Mouse (Mus musculus) cerebellum, postnatal 10 days (tissue): Measurements from ENCODE around the gene Nono.

ENCODE experiments used
- DNase-seq, 2 experiments: peaks; one replicate each; pipeline ENCODE4 v3.0.0; 2021; ENCODE audit warnings: mixed read lengths in 2 of 2

Nono gene

DNA sequence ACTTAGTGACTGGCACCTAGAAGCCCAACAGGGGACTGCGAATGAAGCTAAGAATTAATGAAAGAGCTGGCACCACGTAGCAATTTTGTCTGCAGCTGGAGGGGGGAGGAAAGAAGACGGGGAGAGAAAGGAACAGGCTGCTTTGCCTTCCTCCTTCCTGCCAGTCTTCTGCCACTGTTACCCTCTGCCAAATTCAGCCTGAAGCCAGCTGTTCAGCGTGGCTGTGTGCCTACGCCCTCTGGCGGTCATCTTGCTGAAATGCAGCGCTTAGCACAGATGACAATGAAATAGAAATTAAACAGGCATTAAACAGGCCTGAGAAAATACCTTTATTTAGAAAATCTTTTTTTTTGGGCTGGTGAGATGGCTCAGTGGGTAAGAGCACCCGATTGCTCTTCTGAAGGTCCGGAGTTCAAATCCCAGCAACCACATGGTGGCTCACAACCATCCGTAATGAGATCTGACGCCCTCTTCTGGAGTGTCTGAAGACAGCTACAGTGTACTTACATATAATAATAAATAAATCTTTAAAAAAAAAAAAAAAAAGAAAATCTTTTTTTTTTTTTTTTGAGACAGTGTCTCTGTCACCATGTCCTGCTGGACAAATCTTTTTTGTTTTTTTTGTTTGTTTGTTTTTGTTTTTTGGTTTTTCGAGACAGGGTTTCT is 57.5 kb downstream of the Nono start:
- DNase-seq: peak; percentile 78 to 80
